Mouse (Mus musculus) small intestine, adult 2 months (tissue): ENCODE data around the gene Zbtb34.

Experiments used
- CTCF ChIP-seq: fragments of 200-500 bp; IDR thresholded peaks from 2 replicates; pipeline ENCODE4 v1.5.1; 2012; ENCODE audit warnings: low read depth, mild to moderate bottlenecking, control low read depth, inconsistent platforms, low read length, moderate library complexity, mixed read lengths; ENCODE audit not compliant: insufficient replicate concordance, insufficient read length; ENCODE audit errors: extremely low read depth
- POLR2A ChIP-seq: fragments of 200-500 bp; IDR thresholded peaks from 2 replicates; pipeline ENCODE4 v1.6.1; 2012; ENCODE audit warnings: low read depth, mild to moderate bottlenecking, control low read depth, inconsistent platforms, low read length, moderate library complexity

DNA sequence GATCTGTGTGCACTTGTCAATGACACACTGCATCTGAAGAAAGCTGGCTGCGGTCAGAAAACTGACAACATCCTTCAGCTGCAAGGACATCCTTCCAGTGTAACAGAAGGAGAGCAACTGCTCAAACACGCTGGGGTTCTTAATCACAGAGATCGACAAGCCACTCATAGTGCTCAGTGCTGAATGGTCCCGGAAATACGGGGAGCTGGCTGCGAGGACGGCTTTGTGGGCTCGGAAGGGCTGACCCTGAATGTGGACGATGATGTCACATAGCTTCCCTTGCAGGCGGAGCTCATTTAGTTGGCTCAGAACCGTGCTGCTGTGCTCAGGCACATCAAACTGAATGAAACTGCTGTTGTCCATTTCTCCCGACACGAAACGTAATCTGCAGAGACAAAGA is 19.0 kb downstream of the Zbtb34 start:
- TF ChIP-seq POLR2A = no peak
- TF ChIP-seq CTCF = no peak
